Mouse (Mus musculus) forebrain, postnatal 0 days (tissue): ENCODE results near the gene Wbp1l. TPM values are rescaled to one million over a fixed set of nuclear protein-coding genes. Genes with fewer than 3 reads are reported as not detected.

Source experiments
- ATAC-seq: fragments of 200-750 bp; cut with Nextera tagmentation; 2 replicates; pipeline ENCODE4 v1.8.0; 2017; ENCODE audit warnings: mild to moderate bottlenecking, moderate library complexity
- DNase-seq: peaks from one replicate; pipeline ENCODE4 v3.0.0-alpha.2; 2015
- H3K27ac ChIP-seq: fragments of 300-500 bp; sonication (generic); 2 replicates; pipeline ENCODE4 v1.5.1; 2014; ENCODE audit warnings: low read depth, mild to moderate bottlenecking, antibody characterized with exemption, low read length, moderate library complexity, mixed read lengths
- H3K27me3 ChIP-seq: fragments of 300-500 bp; sonication (generic); 2 replicates; pipeline ENCODE4 v1.6.1; 2014; ENCODE audit warnings: mild to moderate bottlenecking, low read length, mixed read lengths; ENCODE audit not compliant: insufficient read depth
- H3K36me3 ChIP-seq: fragments of 300-500 bp; sonication (generic); 2 replicates; pipeline ENCODE4 v1.6.1; 2014; ENCODE audit warnings: mild to moderate bottlenecking, moderate library complexity; ENCODE audit not compliant: insufficient read depth
- H3K4me1 ChIP-seq: fragments of 300-500 bp; sonication (generic); 2 replicates; pipeline ENCODE4 v1.6.1; 2014; ENCODE audit warnings: antibody characterized with exemption; ENCODE audit not compliant: insufficient read depth
- H3K4me2 ChIP-seq: fragments of 300-500 bp; sonication (generic); 2 replicates; pipeline ENCODE4 v1.6.1; 2014; ENCODE audit warnings: low read depth, mild to moderate bottlenecking, moderate library complexity
- H3K4me3 ChIP-seq: fragments of 300-500 bp; sonication (generic); 2 replicates; pipeline ENCODE4 v1.5.1; 2014; ENCODE audit warnings: low read depth, low read length, mixed read lengths
- H3K9ac ChIP-seq: fragments of 300-500 bp; sonication (generic); 2 replicates; pipeline ENCODE4 v1.6.1; 2014; ENCODE audit warnings: mild to moderate bottlenecking
- H3K9me3 ChIP-seq: fragments of 300-500 bp; sonication (generic); 2 replicates; pipeline ENCODE4 v1.6.1; 2016; ENCODE audit warnings: low read length
- CTCF ChIP-seq: sonication (generic); IDR thresholded peaks from 2 replicates; pipeline ENCODE4 v1.5.1; 2016; ENCODE audit warnings: antibody characterized with exemption, control low read depth, low read depth
- WGBS: fragments of 180-500 bp; shearing (Covaris S2); extraction: QIAGEN DNeasy Blood & Tissue Kit; methylation state at CpG from one replicate; pipeline ENCODE4 v1.1.7; 2014; 5-methylcytosine and 5-hydroxymethylcytosine counted together
- polyA plus RNA-seq: library from polyadenylated mRNA; unstranded; fragments of >200 nt; fragmentation: Nextera tagmentation; extraction: Ambion mirVana; gene quantifications from 2 replicates; pipeline ENCODE4 v1.2.1, GENCODE M21; 2015
- total RNA-seq: library from RNA; depleted of rRNA; stranded (reverse); fragments of >200 nt; gene quantifications from 2 replicates; pipeline ENCODE4 v1.2.3, GENCODE M21; 2014

The Wbp1l gene
- total and polyA plus RNA-seq, 2 experiments from 2014 or later, result 25.4 to 37.0 TPM

GRCm38 (mm10) chr19:46598187-46598586 is 697 bp upstream of the Wbp1l start:
- Histone ChIP-seq H3K9me3 (no peaks in the 10 kb centered on the region), H3K9ac (no peak overlapping the region), H3K27ac (no peak overlapping the region), H3K27me3 (no peaks in the 10 kb centered on the region), H3K4me1 (peaks cover 9% of the 10 kb centered on the region; the same call in 1 of the 2 replicates), H3K36me3 (peaks cover 18% of the 10 kb centered on the region), H3K4me3 (peak overlapping the region; percentile 11), H3K4me2 (peak overlapping the region; percentile 35)
- no peak for DNase-seq
- no peak for TF ChIP-seq CTCF
- ATAC-seq, result no peak
- 82% methylated on average over 4 of the region's 4 CpGs for WGBS

DNA sequence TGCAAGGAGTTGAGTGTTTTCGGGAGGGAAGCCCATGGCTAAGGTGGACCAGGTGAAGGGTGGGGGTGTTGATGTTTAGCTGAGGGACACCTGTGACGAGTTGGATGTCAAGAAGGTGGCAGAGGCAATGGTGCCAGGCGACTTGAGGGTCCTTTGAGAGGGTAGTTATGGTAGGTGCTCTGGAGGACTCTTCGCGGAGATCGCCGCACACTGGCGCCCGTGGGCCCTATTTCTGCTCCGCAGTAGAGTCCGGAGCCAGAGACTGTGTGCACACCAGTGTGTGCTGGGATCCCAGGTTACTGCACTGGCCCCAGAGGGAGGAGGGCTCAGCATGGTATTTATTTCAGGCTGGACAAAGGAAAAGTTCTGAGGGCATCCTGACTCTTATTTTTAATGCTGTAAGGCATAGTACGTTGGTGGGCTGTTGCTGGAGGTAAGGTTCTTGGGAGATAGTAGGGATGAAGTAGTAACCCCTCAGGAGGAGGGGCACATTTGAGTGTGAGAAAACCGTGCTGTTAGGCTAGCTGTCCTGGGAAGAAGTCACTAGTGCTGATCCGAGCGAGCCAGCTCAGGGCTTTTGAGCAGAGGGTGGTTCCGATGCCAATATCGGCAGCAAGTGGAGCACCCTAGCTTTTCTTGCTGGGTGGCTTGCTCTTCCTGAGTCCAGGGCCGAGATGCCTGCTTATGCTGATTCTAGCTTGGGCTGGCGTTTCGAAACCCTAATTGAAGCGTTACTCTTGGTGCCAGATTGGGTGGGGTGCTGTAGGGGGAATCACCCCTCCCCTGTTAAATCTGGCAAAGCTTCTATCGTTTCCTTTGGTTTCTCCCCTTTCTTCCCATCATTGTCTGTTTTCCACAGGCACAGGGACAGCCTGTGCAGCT is 732 bp downstream of the Wbp1l start:
- WGBS, result 16% methylated on average over 22 of the region's 22 CpGs

DNA sequence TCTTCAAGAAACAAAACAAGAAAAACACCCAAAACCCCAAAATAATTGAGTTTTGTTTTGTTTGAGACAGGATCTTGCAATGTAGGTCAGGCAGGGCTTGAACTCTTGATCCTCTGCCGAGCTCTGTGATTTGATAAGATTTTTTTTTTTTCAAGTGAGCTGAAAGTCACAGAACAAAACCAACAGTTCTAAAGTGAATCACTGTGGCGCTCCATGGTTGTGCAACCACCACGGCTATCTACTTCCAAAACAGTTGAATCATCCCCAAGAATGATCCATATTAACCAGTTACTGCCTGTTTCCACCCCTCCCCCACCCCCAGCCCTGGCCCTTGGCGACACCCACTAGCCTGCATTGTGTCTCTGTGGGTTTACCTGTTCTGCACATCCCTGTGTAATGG is 1.5 kb downstream of the Wbp1l start:
- H3K4me3 ChIP-seq, result peak overlapping the region; percentile 89; the same call in 1 of the 2 replicates
- WGBS, result 82% methylated on average over 4 of the region's 4 CpGs
- TF ChIP-seq CTCF, result no peak
- peaks cover 9% of the 10 kb centered on the region; the same call in 1 of the 2 replicates for H3K4me1 ChIP-seq
- no peaks in the 10 kb centered on the region for H3K27me3 ChIP-seq
- H3K9me3 ChIP-seq, result no peaks in the 10 kb centered on the region
- no peak overlapping the region for H3K27ac ChIP-seq
- ATAC-seq, result no peak
- peak overlapping the region; percentile 83; the same call in 1 of the 2 replicates for H3K4me2 ChIP-seq
- H3K9ac ChIP-seq, result peak overlapping the region; percentile 79; the same call in 1 of the 2 replicates
- peaks cover 8% of the 10 kb centered on the region; the same call in 1 of the 2 replicates for H3K36me3 ChIP-seq
- DNase-seq, result no peak

More for the DNA sequence above, 732 bp downstream of the Wbp1l start:
- Histone ChIP-seq H3K9ac (peak overlapping the region; percentile 79), H3K27me3 (no peaks in the 10 kb centered on the region), H3K27ac (peak overlapping the region; percentile 85), H3K4me2 (peak overlapping the region; percentile 83), H3K36me3 (peaks cover 11% of the 10 kb centered on the region), H3K4me3 (peak overlapping the region; percentile 89), H3K4me1 (peaks cover 9% of the 10 kb centered on the region; the same call in 1 of the 2 replicates), H3K9me3 (no peaks in the 10 kb centered on the region)
- TF ChIP-seq CTCF, result no peak
- ATAC-seq, result no peak
- peak; percentile 42 for DNase-seq

DNA sequence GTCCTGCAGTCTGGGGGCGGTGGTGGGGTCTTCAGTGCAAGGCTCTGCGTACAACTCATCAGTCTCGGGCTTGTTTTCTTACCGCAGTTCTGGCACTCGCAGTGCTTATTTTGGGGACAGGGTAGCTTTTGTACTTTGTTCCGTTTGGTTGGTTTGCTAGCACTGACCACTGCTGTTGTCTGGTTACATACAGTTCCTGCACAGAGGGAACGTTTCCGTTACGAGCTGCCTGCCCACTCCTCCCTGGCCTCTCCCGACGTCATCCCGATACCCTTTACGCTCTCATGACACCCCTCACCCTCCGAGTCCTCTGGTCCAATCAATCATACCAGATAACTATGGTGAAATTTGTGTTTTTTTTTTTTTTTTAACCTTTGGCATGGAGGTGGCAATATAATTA is 2.6 kb downstream of the Wbp1l start:
- peaks cover 8% of the 10 kb centered on the region for H3K36me3 ChIP-seq
- H3K27me3 ChIP-seq, result no peaks in the 10 kb centered on the region
- H3K4me3 ChIP-seq, result no peak overlapping the region
- H3K27ac ChIP-seq, result no peak overlapping the region
- H3K9me3 ChIP-seq, result no peaks in the 10 kb centered on the region
- H3K4me2 ChIP-seq, result no peak overlapping the region
- WGBS, result 88% methylated on average over 14 of the region's 14 CpGs
- H3K4me1 ChIP-seq, result peaks cover 9% of the 10 kb centered on the region; the same call in 1 of the 2 replicates
- H3K9ac ChIP-seq, result no peak overlapping the region
- ATAC-seq (no peak), DNase-seq (no peak)
- no peak for TF ChIP-seq CTCF

DNA sequence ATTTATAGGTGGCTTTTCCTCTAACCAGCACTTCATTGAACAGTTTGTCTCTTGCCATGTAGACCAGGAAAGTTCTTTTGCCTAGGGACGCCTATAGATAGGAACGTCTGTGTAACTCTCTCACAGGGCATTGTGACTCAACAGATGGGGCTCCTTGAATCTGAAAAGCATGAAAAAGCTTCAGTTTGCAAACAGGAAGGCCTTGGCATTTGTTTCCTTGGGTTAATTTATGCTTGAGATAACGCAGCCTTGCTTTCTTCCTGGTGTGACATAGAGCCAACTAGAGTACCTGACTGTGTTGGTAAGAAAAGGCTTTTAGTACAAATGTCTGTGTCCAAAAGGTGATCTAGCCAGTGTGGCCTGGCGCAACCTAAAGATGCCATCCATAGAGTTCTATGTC is 3.5 kb downstream of the Wbp1l start:
- DNase-seq (no peak), ATAC-seq (no peak)
- H3K4me2 ChIP-seq, result no peak overlapping the region
- H3K4me1 ChIP-seq, result peaks cover 9% of the 10 kb centered on the region; the same call in 1 of the 2 replicates
- H3K27me3 ChIP-seq, result no peaks in the 10 kb centered on the region
- H3K36me3 ChIP-seq, result peaks cover 17% of the 10 kb centered on the region
- H3K4me3 ChIP-seq, result no peak overlapping the region
- H3K9ac ChIP-seq, result no peak overlapping the region
- WGBS, result 78% methylated on average over 4 of the region's 4 CpGs
- no peaks in the 10 kb centered on the region for H3K9me3 ChIP-seq
- H3K27ac ChIP-seq, result no peak overlapping the region
- TF ChIP-seq CTCF, result no peak

GRCm38 (mm10) chr19:46606718-46607117 is 7.8 kb downstream of the Wbp1l start:
- Histone ChIP-seq H3K36me3 (peaks cover 33% of the 10 kb centered on the region), H3K9ac (no peak overlapping the region), H3K27ac (no peak overlapping the region), H3K9me3 (no peaks in the 10 kb centered on the region), H3K4me3 (no peak overlapping the region), H3K4me1 (no peaks in the 10 kb centered on the region), H3K27me3 (no peaks in the 10 kb centered on the region), H3K4me2 (no peak overlapping the region)
- 95% methylated on average over 13 of the region's 13 CpGs for WGBS
- ATAC-seq (no peak), DNase-seq (no peak)
- no peak for TF ChIP-seq CTCF

DNA sequence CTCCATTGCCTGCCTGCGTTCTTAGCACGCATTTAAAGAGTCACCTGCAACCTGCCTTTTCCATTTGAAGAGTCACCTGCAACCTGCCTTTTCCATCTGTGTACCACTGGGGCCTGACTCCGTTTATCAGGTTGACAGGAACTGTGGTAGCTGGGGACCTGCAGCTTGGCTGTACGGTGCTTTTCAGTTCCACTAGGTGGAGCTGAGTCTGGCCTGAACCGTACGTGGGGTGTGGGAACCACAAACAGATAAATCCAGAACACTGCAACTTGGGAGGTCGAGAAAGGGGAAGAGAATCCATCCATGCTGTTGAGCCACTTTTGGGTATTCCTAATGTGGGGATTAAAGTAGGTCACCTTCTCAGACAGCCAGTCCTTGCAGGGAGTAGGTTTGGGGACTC is 8.5 kb downstream of the Wbp1l start:
- ATAC-seq, result no peak
- no peak for DNase-seq
- H3K27me3 ChIP-seq, result no peaks in the 10 kb centered on the region
- no peaks in the 10 kb centered on the region for H3K9me3 ChIP-seq
- peak; percentile 58 for TF ChIP-seq CTCF
- H3K36me3 ChIP-seq, result peaks cover 33% of the 10 kb centered on the region
- H3K9ac ChIP-seq, result no peak overlapping the region
- WGBS, result 70% methylated on average over 7 of the region's 7 CpGs
- H3K4me2 ChIP-seq, result no peak overlapping the region
- no peaks in the 10 kb centered on the region for H3K4me1 ChIP-seq
- no peak overlapping the region for H3K4me3 ChIP-seq
- H3K27ac ChIP-seq, result no peak overlapping the region
